Mouse (Mus musculus) kidney, adult 2 months (tissue): ENCODE data around the gene 1110012L19Rik.
"Not testable (repeated sequence)": the region's sequence is repeated elsewhere in the genome, so short reads cannot be mapped to it uniquely, and the experiment has no call there.

ENCODE experiments used
- CTCF ChIP-seq: fragments of 200-500 bp; conservative IDR thresholded peaks from 2 replicates; pipeline ENCODE4 v1.5.1; 2011; ENCODE audit warnings: low read depth, mild to moderate bottlenecking, control low read depth, low read length, moderate library complexity, mixed read lengths; ENCODE audit not compliant: insufficient read depth, insufficient read length
- POLR2A ChIP-seq: fragments of 200-500 bp; IDR thresholded peaks from one replicate; pipeline ENCODE4 v1.6.1; 2011; ENCODE audit warnings: low read depth, low read length, control low read depth

GRCm38 (mm10) chrX:70374469-70375110 lies 11.1 kb upstream of the 1110012L19Rik start:
- not testable (repeated sequence) for TF ChIP-seq POLR2A
- 0 out of 2 replicates have a peak, but pooled peaks have one; percentile 13 for TF ChIP-seq CTCF
